In the genomic region with DNA sequence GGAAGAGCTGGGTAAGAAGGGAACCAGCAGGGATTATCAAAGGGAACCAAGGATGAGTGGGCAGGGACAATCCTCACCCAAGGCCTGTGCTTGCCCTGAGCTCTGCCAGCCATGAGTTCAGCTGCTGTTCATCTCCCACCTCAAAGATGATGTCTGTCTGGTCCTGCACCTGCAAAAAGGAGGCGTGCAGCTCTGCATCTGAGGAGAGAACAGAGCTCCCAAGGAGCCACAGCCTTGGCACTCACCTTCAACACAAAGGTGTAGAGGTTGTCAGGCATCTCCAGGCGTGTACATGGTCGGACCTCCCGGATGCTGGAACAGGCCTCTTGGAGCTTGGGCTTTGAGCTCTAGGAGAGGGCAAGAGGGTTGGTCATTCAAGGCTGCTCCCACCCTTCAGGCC, we compare ENCODE assay signal across 14 mouse cellular contexts.
"Had no signal": no experiment of that assay in that cellular context is flagged by ENCODE, and none has a peak within 500 bp of the region (broad histone marks: within the 10 kb centered on the region; RNA-seq: fewer than 3 reads in every experiment).

No protein-coding gene starts in this region.

- DNase-seq: liver, postnatal 0 days; lung, adult 2 months; lung, postnatal 14 days; lung, postnatal 36 days; right cerebral cortex, postnatal 14 days; spleen, adult 18-20 months; thymus, adult 18-20 months; thymus, postnatal 14 days; thymus, postnatal 36 days had no signal

- H3K9me3 ChIP-seq: lung, embryonic 15.5 days; midbrain, embryonic 13.5 days; midbrain, embryonic 15.5 days; neural tube, embryonic 12.5 days had no signal

- H3K4me3 ChIP-seq: lung, embryonic 15.5 days; midbrain, embryonic 13.5 days; midbrain, embryonic 15.5 days; neural tube, embryonic 12.5 days had no signal

- H3K27me3 ChIP-seq: lung, embryonic 15.5 days; midbrain, embryonic 13.5 days; midbrain, embryonic 15.5 days; neural tube, embryonic 12.5 days had no signal

- ATAC-seq: liver, postnatal 0 days; lung, postnatal 0 days; midbrain, embryonic 13.5 days; midbrain, embryonic 15.5 days had no signal

- H3K4me1 ChIP-seq: midbrain, embryonic 13.5 days; midbrain, embryonic 15.5 days had no signal
